Mouse (Mus musculus) heart, adult 2 months (tissue): ENCODE measurements at regions not wholly inside any gene's neighbourhood (a gene's known extent, or its start where the extent isn't known, plus 50 kb on each side); places are given as distances from the start of the nearest gene placed in this dataset.

Source experiments
- CTCF ChIP-seq: fragments of 200-600 bp; IDR thresholded peaks from 2 replicates; pipeline ENCODE4 v1.8.1; 2022; ENCODE audit warnings: antibody characterized with exemption, mild to moderate bottlenecking, moderate library complexity
- EP300 ChIP-seq: fragments of 200-500 bp; IDR thresholded peaks from 2 replicates; pipeline ENCODE4 v1.6.1; 2011; ENCODE audit warnings: low read depth, low read length, control low read depth; ENCODE audit not compliant: insufficient read depth
- POLR2A ChIP-seq: fragments of 200-500 bp; IDR thresholded peaks from 2 replicates; pipeline ENCODE4 v1.6.1; 2011; ENCODE audit warnings: mild to moderate bottlenecking, low read depth, low read length, control low read depth; ENCODE audit not compliant: insufficient read depth

- TF ChIP-seq POLR2A: no peak
- TF ChIP-seq CTCF: no peak
- no peak for TF ChIP-seq EP300
Measured at GRCm38 (mm10) chr13:70033763-70034162, 231.6 kb downstream of the Med10 start.
